Mouse (Mus musculus) myocyte (in vitro differentiated cells): Measurements from ENCODE around the gene Arhgef25.

Source experiments
- CEBPB ChIP-seq: IDR thresholded peaks from 2 replicates; pipeline ENCODE4 v1.6.1; 2011; ENCODE audit warnings: mild to moderate bottlenecking, moderate library complexity; ENCODE audit not compliant: poor library complexity, insufficient read depth, severe bottlenecking
- E2F4 ChIP-seq: IDR thresholded peaks from one replicate; pipeline ENCODE4 v1.6.1; 2011; ENCODE audit warnings: mild to moderate bottlenecking, control low read depth, moderate library complexity; ENCODE audit not compliant: insufficient read depth
- MAX ChIP-seq: IDR thresholded peaks from one replicate; pipeline ENCODE4 v1.6.1; 2011; ENCODE audit warnings: low read depth, mild to moderate bottlenecking, control low read depth
- POLR2A ChIP-seq: IDR thresholded peaks from one replicate; pipeline ENCODE4 v1.6.1; 2011; ENCODE audit warnings: low read depth, mild to moderate bottlenecking, control low read depth, moderate library complexity; ENCODE audit not compliant: insufficient read length
- USF1 ChIP-seq: IDR thresholded peaks from one replicate; pipeline ENCODE4 v1.6.1; 2011; ENCODE audit warnings: low read depth, mild to moderate bottlenecking, control low read depth, moderate library complexity

DNA sequence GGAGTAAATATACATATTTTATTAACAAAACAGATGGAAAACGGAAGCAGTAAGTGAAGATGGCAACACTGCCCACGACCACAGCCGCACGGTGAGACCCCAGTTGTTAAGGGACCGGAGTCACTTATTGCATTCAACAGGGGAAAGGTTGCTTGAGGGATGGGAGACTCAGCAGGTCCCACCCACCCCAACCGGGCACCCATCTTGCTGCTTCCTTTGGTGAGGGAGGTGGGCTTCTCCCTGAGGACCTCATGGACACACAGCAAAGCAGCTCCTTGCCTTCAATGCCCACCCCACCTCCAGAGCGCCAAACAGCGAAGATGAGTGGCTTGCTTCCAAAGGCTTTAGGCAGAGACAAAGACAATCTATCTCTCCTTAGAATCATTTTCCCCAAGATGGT, 7.2 kb upstream of the Arhgef25 start:
- TF ChIP-seq MAX (no peak), POLR2A (no peak), CEBPB (no peak), USF1 (no peak), E2F4 (no peak)
